Mouse (Mus musculus): ENCODE data around the gene Fam102a.
"Not testable (repeated sequence)": the region's sequence is repeated elsewhere in the genome, so short reads cannot be mapped to it uniquely, and the experiment has no call there.

The Fam102a gene

GRCm38 (mm10) chr2:32534733-32535471, at the start of gene Fam102a:
TSS of gene Fam102a (plus strand) at chr2:32535332.
- DNase-seq: peak; percentile 99 to 100

- DNase-seq: no peak
These were observed 49.4 kb upstream of the Fam102a start for GRCm38 (mm10) chr2:32485751-32486150.

- DNase-seq: no peak
These were observed 49.0 kb upstream of the Fam102a start for GRCm38 (mm10) chr2:32486155-32486554.

GRCm38 (mm10) chr2:32487124-32487623, 48.0 kb upstream of the Fam102a start:
- DNase-seq: peak; percentile 95 to 99

- DNase-seq: peak; percentile 89 to 91
These were observed 46.5 kb upstream of the Fam102a start for GRCm38 (mm10) chr2:32488679-32489078.

GRCm38 (mm10) chr2:32490730-32491129, 44.4 kb upstream of the Fam102a start:
- not testable (repeated sequence) for DNase-seq

GRCm38 (mm10) chr2:32492661-32493060, 42.5 kb upstream of the Fam102a start:
- DNase-seq: no peak

- DNase-seq: no peak
These were observed 41.8 kb upstream of the Fam102a start for GRCm38 (mm10) chr2:32493301-32493701.

GRCm38 (mm10) chr2:32494522-32494921, 40.6 kb upstream of the Fam102a start:
- DNase-seq: no peak

GRCm38 (mm10) chr2:32495185-32495726, 39.9 kb upstream of the Fam102a start:
- peak; percentile 52 to 75 for DNase-seq

GRCm38 (mm10) chr2:32496190-32496589, 38.9 kb upstream of the Fam102a start:
- peak in 1 of 2 experiments; percentile 44 for DNase-seq

GRCm38 (mm10) chr2:32499365-32499764, 35.8 kb upstream of the Fam102a start:
- no peak for DNase-seq

GRCm38 (mm10) chr2:32500461-32500860, 34.7 kb upstream of the Fam102a start:
- DNase-seq: no peak

GRCm38 (mm10) chr2:32501754-32502324, 33.3 kb upstream of the Fam102a start:
- no peak for DNase-seq

GRCm38 (mm10) chr2:32502843-32503242, 32.3 kb upstream of the Fam102a start:
- no peak for DNase-seq

- DNase-seq: no peak
These were observed 31.5 kb upstream of the Fam102a start for GRCm38 (mm10) chr2:32503588-32503987.

- DNase-seq: peak in 1 of 2 experiments; percentile 24
These were observed 29.6 kb upstream of the Fam102a start for GRCm38 (mm10) chr2:32505536-32505935.

- peak in 1 of 2 experiments; percentile 71 for DNase-seq
These were observed 28.2 kb upstream of the Fam102a start for GRCm38 (mm10) chr2:32506673-32507668.

- DNase-seq: peak in 1 of 2 experiments; percentile 19
These were observed 27.2 kb upstream of the Fam102a start for GRCm38 (mm10) chr2:32507906-32508305.

GRCm38 (mm10) chr2:32509287-32509686, 25.8 kb upstream of the Fam102a start:
- DNase-seq: peak; percentile 76 to 82

GRCm38 (mm10) chr2:32509896-32510295, 25.2 kb upstream of the Fam102a start:
- peak in 1 of 2 experiments; percentile 43 for DNase-seq

GRCm38 (mm10) chr2:32512592-32512991, 22.5 kb upstream of the Fam102a start:
- DNase-seq: peak in 1 of 2 experiments; percentile 32

Measured in kidney, postnatal 25 days (tissue).